Mouse (Mus musculus) ES-Bruce4 (cell line): ENCODE data around the gene Celf5.

Source experiments
- EP300 ChIP-seq: IDR thresholded peaks from 2 replicates; pipeline ENCODE4 v1.6.1; 2011; ENCODE audit warnings: low read depth, low read length; ENCODE audit not compliant: insufficient read depth
- POLR2A ChIP-seq: IDR thresholded peaks from one replicate; pipeline ENCODE4 v1.8.1; 2011; ENCODE audit warnings: low read length; ENCODE audit not compliant: insufficient read depth

GRCm38 (mm10) chr10:81418216-81419070 lies 64.1 kb downstream of the Celf5 start:
- TF ChIP-seq EP300 (no peak), POLR2A (no peak)
